Mouse (Mus musculus) adrenal gland, adult 8-10 months (tissue): ENCODE data around the gene Tpd52l1. TPM values are rescaled to one million over a fixed set of nuclear protein-coding genes. Genes with fewer than 3 reads are reported as not detected.

Source experiments
- DNase-seq: peaks from one replicate; pipeline ENCODE4 v3.0.0; 2022
- total RNA-seq, 4 experiments: library from RNA; stranded (reverse); gene quantifications; 2 replicates each; pipeline ENCODE4 v1.2.4; 2022

Gene Tpd52l1
- total RNA-seq, 4 experiments from 2014 or later: 46.2 to 55.3 (median 50.9) TPM

DNA sequence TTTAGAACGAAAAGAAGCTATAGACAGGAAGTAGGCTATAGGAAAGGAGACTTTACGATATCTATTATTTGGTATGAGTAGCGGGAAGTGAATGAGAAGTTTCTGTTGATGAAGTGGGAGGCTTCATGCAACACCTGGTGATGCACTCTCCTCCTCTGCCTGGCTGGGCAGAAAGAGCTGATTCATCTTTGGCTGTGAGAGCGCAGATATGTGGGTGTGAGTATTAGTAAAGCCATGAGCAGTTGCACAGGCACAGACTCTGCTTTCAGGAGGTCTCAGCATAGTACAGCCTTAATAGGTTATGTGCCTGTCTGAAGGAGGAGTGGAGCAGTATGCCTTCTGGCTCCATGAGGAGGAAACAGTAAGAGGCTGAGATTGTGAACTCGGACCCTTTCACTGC lies 109.3 kb downstream of the Tpd52l1 start:
- DNase-seq: no peak

DNA sequence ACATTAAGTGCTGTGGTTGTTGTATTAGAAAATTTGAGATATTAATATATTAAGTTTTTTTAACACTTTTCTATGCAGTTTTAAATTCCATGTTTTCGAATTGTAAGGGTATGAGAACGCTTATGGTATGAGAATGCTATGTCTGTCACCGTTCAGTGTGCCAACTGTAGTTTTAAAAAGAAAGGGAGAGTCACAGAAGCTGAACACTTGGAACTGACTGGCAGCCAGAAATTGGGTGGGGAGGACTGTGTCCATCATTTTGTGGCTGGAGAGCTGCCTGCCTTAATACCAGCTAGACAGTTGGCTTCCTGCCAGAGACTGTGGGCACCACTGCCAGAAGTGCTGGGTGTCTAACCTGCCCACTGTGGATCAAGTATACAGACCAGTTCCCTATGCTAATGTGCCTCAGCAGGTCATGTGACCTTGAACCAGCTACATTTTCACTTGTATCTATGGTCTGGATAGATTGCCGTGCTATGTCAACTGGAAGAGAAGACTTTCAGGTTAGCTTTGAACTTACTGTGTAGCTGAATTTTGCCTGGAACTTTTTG lies 114.5 kb downstream of the Tpd52l1 start:
- peak; percentile 39 for DNase-seq

DNA sequence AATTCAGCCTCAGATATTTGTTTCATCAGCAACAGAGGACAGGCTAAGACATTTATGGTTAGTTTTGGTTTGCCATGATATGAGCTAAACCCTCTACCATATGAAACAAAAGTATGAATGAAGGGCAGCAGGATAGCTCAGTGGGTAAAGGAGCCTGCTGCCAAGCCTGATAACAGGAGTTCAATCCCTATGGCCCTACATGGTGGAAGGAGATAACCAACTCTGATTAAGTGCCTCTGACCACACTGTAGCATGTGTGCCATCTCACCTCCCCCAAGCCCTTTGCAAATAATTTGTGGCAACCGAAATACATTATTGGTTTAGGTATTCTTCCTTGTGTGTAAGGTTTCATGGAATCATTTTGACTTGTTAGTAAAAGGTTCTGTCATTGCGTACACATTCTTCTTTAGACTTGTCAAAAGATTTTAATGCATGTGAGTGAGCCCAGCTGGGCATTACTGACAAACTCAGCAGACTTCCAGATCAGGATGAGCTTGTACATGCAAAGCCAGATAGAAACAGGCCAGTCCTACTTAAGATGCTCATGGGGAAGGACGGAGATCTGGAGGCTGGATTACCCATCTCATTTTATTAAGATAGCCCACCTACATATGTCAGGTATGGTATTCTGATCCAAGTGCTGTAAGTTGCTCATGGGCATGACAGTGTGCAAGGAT lies 115.3 kb downstream of the Tpd52l1 start:
- no peak for DNase-seq

DNA sequence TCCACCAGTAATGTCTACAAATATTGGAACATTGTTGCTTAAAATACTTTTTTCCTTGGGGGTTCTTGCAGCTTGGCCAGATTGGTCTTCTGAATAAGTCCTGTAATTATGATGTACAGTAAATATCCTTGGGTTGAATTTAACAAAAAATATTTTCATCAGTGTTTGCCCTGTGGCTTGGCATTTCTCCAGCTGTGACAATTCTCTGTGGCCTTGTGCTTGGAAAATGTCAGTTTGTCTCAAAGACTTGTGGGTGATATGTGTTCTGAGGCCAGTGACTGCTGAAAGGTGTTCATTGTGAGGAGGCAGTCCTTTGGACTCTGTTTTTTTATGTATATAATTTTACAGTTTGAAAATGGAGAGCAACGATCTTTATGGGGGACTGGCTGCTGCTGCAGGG lies 116.3 kb downstream of the Tpd52l1 start:
- peak; percentile 71 for DNase-seq

DNA sequence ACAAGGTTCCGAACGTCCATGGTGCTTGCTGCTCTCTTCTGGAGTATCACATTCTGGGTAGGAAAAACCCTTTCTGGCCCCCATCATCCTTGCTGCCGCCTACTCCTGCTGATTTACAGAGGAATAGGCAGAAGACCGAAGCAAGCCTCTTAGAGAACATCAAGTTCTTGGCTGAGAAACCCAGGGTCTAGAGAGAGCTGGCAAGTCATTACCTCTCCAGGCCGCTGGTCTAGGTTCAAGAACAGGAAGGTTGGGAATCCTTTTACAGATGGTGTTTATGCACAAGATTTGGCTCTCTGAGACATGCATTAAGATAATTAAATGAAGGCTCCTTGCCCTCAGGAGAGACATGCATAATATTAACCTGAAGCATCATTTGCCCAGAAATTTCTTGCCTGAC lies 127.3 kb downstream of the Tpd52l1 start:
- no peak for DNase-seq

DNA sequence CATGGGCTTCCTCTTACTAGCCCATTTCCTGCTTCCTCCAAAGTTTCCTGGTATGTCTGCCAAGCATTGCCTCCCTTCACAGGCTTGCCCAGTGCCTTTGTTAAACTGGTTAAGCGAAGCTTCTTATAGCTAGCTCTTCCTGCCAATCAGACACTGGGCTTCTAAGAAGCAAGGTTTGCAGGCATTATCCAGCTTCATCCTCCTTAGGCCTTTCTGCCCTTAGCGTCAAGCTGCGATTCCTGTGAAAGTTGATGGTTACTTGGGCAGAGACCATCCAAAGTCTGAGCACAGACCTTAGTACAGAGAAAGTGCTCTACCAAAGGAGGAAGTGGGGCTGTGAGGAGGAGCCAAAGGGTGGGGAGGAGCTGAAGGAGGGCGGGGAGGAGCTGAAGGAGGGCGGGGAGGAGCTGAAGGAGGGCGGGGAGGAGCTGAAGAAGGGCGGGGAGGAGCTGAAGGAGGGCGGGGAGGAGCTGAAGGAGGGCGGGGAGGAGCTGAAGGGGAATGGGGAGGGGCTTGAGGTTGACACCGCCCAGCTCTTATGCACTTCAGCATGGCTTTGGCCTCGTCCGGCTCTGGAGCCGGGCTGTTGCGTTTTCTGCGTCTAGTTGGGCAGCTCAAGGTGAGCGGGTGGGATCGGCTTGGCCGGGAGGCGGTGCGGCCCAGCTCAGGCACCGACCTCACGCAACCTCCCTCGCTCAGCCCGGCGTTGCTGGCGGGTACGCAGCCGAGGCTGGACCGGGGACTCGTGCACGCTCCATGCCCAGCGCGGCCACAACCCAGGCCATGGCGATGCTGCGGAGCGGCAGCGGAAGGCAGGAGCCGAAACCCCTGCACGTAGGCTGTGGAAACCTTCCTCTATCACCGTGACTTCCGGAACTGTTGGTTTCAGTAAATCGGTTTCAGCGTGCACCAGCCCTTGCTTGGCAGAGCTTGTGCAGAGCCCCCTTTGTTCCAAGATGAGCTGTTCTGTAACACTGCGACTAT lies 132.6 kb downstream of the Tpd52l1 start, which contains the start of gene Hddc2:
TSS of gene Hddc2 (plus strand) at position 519 of the 984 bp plus-strand sequence.
- DNase-seq: peak; percentile 74

DNA sequence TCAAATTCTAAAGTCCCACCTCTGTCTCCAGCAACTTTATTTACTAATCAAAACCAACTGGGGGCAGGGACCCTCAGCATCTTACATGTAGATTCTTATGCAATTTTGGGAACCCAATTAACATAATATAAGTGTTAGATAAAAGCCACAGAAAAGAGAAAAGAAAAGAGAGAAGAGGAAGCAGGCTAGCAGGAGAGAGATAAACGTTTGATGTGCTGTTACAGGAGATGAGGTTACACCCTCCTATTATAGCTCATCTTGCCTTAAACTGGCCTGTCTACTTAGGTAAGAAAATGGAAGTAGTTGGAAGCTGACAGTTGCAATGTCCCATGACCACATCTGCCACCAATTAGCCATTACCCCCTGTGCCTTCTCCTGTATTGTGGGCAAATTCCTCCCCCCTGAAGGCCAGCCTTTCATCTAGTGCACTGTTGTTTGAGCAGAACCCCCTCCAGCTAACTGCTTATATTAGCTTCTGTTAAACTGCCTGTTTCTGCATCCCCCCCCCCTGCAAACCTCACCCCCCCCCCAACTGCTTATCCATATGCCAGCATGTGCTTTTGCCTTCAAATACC lies 138.6 kb downstream of the Tpd52l1 start:
- DNase-seq: no peak

DNA sequence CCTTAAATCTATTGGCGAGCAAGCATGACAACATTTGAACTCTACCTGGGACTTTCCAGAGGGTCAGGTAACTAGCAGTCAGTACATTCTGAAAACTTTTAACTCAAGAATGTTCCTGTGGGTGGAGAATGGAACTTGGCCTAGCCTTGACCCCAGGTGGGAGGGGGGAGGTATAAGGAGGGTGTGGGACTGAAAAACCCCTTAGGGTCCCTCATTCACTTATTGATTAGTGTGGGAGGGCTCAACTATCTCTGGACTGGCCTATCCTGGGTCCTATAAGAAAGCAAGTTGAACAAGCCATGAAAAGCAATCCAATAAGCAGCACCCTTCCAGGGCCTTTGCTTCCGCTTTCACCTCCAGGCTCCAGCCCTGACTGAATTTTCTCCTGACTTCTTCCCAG lies 142.3 kb downstream of the Tpd52l1 start:
- DNase-seq: no peak

DNA sequence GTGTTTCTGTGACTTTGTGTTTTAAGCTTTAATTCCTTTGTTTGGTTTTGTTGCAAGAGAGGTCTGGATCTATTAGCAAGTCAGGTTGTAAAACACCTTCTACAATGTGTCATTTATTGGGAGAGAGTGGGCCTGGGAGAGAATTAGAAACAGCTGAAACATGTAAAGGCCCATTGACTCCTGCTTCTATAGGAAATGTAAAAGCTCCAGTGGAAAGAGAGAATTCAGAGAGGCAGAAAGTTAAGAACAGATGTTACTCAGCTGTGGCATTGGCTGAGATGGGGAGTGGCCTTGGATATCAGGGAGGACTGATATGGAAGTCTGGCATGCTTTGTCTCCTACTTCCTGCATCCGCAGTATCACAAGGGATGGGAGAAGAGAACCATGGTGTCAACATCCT lies 145.5 kb downstream of the Tpd52l1 start:
- no peak for DNase-seq

DNA sequence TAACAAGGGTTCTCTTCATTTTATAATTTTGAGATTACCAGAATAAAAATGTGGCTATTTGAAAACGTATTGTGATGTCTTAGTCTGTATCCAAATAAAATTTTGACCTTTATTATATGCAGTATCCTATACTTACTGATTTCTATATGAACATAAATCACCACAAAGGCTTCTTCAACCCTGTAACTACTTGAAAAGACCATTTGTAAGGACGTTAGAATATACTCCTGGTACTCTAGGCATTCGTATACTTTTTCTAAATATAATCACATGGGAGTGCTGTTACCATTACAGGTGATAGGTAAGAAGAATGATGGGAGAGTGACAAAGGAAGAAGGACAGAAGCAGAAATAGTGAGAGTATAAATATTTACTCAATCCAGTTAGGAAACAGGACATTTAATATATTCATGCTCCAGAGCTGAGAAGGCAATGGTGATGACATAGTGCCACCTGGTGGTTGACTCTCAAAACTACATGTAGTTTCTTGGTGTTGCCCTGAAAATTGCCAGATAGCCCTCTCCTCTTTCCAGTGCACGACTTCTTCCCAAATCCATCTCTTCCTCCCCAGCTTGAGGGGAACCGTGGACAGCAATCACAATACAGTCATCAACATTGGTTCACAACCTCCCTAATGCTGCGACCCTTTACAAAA lies 146.7 kb downstream of the Tpd52l1 start:
- DNase-seq: peak; percentile 20

DNA sequence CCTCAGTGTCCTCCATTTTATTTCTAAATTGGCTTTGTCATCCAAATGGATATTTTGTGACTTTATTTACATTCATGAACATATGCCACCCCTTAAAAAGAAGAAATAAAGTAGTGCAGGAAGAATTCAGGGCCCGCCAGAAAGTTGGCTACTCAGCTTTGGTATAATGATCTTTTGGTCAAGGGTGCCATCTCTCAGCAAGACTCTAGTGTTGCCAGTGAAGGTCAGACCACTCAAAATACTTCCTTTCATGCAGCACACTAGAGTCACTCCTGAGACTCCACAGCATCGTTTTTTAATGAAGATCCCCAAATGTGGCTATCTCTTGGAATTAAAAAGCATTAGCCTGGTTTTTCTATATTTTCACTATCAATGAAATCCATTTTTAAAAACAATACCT lies 147.5 kb downstream of the Tpd52l1 start:
- DNase-seq: no peak

DNA sequence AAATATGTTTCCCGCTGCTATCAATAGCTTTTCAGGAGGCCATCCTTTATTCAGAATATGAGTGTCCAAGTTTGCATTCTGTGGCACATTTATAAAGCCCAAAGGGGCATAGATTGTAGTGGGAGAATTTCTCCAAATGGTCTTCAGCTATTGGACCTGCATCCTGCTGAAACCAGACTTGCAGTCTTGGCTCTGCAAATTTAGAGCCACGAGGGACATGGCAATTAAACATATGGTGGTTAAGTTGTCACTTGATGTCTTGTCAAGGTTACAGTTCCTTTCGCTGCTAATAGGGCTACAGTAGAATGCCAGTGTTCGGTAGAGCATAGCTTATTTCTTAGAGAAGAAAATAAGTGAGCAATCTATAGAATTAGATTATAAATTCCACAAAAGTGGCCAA lies 148.7 kb downstream of the Tpd52l1 start:
- no peak for DNase-seq

DNA sequence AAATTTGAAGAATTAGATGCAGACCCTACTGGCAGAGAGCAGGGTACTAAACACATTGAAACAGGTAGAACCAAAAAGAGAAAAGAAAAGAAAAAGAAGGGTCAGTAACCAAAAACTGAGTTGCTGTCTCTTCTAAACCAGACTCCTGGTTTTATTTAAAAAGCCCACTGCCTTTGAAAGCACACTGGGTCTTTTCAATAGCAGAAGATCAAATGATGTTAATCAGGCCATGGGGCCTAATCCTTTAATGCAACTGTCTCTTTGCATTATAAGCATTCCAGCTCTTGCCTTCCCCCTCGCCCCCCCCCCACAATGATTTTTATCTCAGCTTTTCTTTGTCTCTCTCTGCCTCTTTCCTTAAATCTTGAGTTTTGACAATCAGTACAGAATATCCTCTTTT lies 149.3 kb downstream of the Tpd52l1 start:
- no peak for DNase-seq

DNA sequence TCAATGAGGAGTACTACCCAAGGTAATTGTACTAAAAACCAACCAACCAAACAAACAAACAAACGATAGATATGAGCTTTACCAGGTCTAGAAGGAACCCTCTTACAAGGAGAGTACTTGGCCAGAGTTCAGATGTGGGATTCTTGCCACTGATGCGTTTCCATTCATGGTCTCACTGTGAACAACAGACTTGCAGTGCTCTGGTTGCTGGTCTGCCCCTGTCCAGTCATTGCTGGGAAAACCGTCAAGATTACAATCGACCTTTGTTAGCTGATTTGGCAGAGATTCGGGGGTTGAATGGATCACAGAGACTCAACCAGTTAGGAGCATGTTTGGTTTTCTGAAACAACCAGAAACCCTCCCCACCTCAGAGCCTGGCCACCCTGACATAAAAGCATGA lies 150.1 kb downstream of the Tpd52l1 start:
- no peak for DNase-seq

DNA sequence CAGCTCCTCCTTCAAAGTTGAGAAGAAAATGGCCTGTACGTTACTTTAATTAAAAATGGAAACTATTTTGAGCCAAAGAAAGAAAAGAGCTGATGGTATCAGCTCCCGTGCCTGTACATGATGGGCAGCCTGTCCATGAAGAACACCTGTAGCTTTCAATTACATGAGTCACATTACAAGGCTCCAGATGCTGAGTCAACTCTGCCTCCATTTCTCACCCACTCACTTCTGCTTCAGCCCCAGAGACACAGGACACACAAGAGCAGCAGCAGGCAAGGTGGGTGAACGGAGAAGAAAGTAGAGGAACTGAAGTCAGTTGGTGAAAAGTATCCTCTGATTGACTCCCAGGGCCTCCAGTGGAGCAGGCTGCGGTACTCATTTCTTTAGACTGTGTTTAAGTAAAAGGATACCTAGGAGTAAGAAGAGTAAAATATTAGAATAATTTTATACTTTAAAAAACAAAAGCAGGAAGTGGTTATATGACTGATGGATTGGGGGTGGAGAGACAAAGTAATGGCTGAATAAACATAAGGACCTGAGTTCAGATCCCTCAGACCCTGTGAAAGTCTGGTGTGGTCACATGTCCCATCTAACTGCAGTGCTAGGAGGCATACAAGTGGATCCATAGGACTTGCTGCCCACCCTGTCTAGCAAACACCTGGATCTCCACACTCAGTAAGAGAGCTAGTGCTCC lies 156.9 kb downstream of the Tpd52l1 start:
- DNase-seq: no peak

DNA sequence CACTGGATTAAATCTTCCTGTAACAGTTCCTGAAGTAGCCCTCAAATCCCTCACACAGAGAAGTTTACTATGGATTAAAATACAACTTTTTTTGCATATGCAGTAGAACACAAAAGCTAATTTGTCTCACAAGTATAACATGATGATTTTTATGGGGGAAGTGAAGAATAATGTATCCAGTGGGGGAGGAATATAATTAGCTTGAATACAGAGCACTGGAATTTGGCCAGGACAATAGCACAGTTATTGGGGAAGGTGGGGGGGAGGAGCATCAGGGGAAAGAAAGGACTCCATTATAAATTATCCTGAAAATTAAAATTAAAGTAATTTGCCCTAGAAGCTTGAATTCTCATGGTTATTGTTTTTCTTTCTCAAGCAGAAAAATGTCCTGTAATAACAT lies 158.0 kb downstream of the Tpd52l1 start:
- DNase-seq: no peak

Other genes starting within 250 kb of the Tpd52l1 start
- 10 to 100 TPM; 35.9 to 40.0 (median 38.0) TPM for gene Hddc2, start 132.6 kb downstream of the Tpd52l1 start, total RNA-seq
- 1 to 10 TPM; 8.5 to 9.4 (median 9.1) TPM for gene Rnf217, start 163.2 kb upstream of the Tpd52l1 start, total RNA-seq